Mouse (Mus musculus) heart, embryonic 14.5 days (tissue): ENCODE results near the gene Cysrt1. TPM values are rescaled to one million over a fixed set of nuclear protein-coding genes. Genes with fewer than 3 reads are reported as not detected.

ENCODE experiments used
- ATAC-seq: fragments of 200-750 bp; cut with Nextera tagmentation; 2 replicates; pipeline ENCODE4 v1.8.0; 2017; ENCODE audit warnings: low read depth, moderate TSS enrichment; ENCODE audit not compliant: insufficient number of reproducible peaks, insufficient read depth, low FRiP score
- H3K27ac ChIP-seq, 2 experiments: fragments of 200-500 bp in 1 of 2; fragments of 300-500 bp in 1 of 2; sonication (generic) in 1 of 2; replicated peaks in 1 of 2; 2 replicates each; pipeline ENCODE4 v1.5.1; 2012 to 2014; ENCODE audit warnings: low read depth in 2 of 2, low read length in 2 of 2, control low read depth in 1 of 2, mild to moderate bottlenecking in 1 of 2, mixed read lengths in 1 of 2; ENCODE audit not compliant: control insufficient read depth in 1 of 2, insufficient read depth in 1 of 2
- H3K27me3 ChIP-seq: fragments of 300-500 bp; sonication (generic); 2 replicates; pipeline ENCODE4 v1.6.1; 2014; ENCODE audit warnings: mild to moderate bottlenecking, low read length, control low read depth; ENCODE audit not compliant: control insufficient read depth, insufficient read depth
- H3K36me3 ChIP-seq: fragments of 300-500 bp; sonication (generic); 2 replicates; pipeline ENCODE4 v1.6.1; 2014; ENCODE audit warnings: mild to moderate bottlenecking, control low read depth, low read length, mixed read lengths; ENCODE audit not compliant: control insufficient read depth, insufficient read depth
- H3K4me1 ChIP-seq, 2 experiments: fragments of 200-500 bp in 1 of 2; fragments of 300-500 bp in 1 of 2; sonication (generic) in 1 of 2; 2 replicates each; pipeline ENCODE4 v1.6.1; 2012 to 2014; ENCODE audit warnings: low read length in 2 of 2, control low read depth in 1 of 2, mixed read lengths in 1 of 2; ENCODE audit not compliant: control insufficient read depth in 2 of 2, insufficient read depth in 2 of 2
- H3K4me2 ChIP-seq: fragments of 300-500 bp; sonication (generic); 2 replicates; pipeline ENCODE4 v1.6.1; 2014; ENCODE audit warnings: mild to moderate bottlenecking, low read length
- H3K4me3 ChIP-seq, 2 experiments: fragments of 200-500 bp in 1 of 2; fragments of 300-500 bp in 1 of 2; sonication (generic) in 1 of 2; 2 replicates each; pipeline ENCODE4 v1.5.1; 2012 to 2014; ENCODE audit warnings: low read length in 2 of 2, mild to moderate bottlenecking in 2 of 2, control low read depth in 1 of 2, low read depth in 1 of 2, moderate library complexity in 1 of 2; ENCODE audit not compliant: control insufficient read depth in 1 of 2, insufficient read depth in 1 of 2
- H3K9ac ChIP-seq: fragments of 300-500 bp; sonication (generic); 2 replicates; pipeline ENCODE4 v1.6.1; 2014; ENCODE audit warnings: mild to moderate bottlenecking, low read length
- H3K9me3 ChIP-seq: fragments of 300-500 bp; sonication (generic); 2 replicates; pipeline ENCODE4 v1.6.1; 2016; ENCODE audit warnings: low read length, control low read depth; ENCODE audit not compliant: control insufficient read depth
- WGBS: fragments of 180-500 bp; shearing (Covaris S2); extraction: QIAGEN DNeasy Blood & Tissue Kit; methylation state at CpG from one replicate; pipeline ENCODE4 v1.1.7; 2014; 5-methylcytosine and 5-hydroxymethylcytosine counted together
- polyA plus RNA-seq: library from polyadenylated mRNA; unstranded; fragments of >200 nt; fragmentation: Nextera tagmentation; extraction: Ambion mirVana; gene quantifications from 2 replicates; pipeline ENCODE4 v1.2.1, GENCODE M21; 2014

Cysrt1 gene
- polyA plus RNA-seq, 1 experiment from 2014 or later: not detected

- H3K4me3 ChIP-seq: peak overlapping the region; percentile 75 to 87
- H3K27ac ChIP-seq: peak overlapping the region in 1 of 2 experiments; percentile 84; a peak in 3 of 4 replicates
- peak overlapping the region; percentile 92 for H3K4me2 ChIP-seq
- peak overlapping the region; percentile 91 for H3K9ac ChIP-seq
- WGBS: under 1% methylated on average over 29 of the region's 29 CpGs
- no peaks in the 10 kb centered on the region for H3K9me3 ChIP-seq
- H3K27me3 ChIP-seq: no peaks in the 10 kb centered on the region
- H3K36me3 ChIP-seq: peaks cover 74% of the 10 kb centered on the region
- peak; percentile 17; the same call in 1 of the 2 replicates for ATAC-seq
- peaks cover 12 to 22% of the 10 kb centered on the region in 2 experiments for H3K4me1 ChIP-seq
Observed at GRCm38 (mm10) chr2:25272515-25272914, 30.3 kb upstream of the Cysrt1 start.

GRCm38 (mm10) chr2:25271827-25272511 is 29.7 kb upstream of the Cysrt1 start, which contains the start of the genes Ssna1 and Anapc2:
Gene Ssna1 (minus strand): TSS chr2:25272438.
Gene Anapc2 (plus strand): TSS chr2:25272478.
- H3K4me1 ChIP-seq: peaks cover 16 to 26% of the 10 kb centered on the region in 2 experiments
- ATAC-seq: peak; percentile 91
- under 1% methylated on average over 55 of the region's 55 CpGs for WGBS
- peak within 1 kb of the TSS; percentile 91 for H3K9ac ChIP-seq
- H3K27ac ChIP-seq: peak within 1 kb of the TSS; percentile 66 to 84
- H3K4me3 ChIP-seq: peak within 1 kb of the TSS; percentile 75 to 87
- H3K36me3 ChIP-seq: peaks cover 69% of the 10 kb centered on the region
- H3K27me3 ChIP-seq: no peaks in the 10 kb centered on the region
- peak within 1 kb of the TSS; percentile 92 for H3K4me2 ChIP-seq
- H3K9me3 ChIP-seq: no peaks in the 10 kb centered on the region

GRCm38 (mm10) chr2:25267746-25268309 is 25.6 kb upstream of the Cysrt1 start:
- peaks cover 8% of the 10 kb centered on the region for H3K27me3 ChIP-seq
- no peak overlapping the region for H3K4me2 ChIP-seq
- H3K9me3 ChIP-seq: no peaks in the 10 kb centered on the region
- no peak overlapping the region for H3K4me3 ChIP-seq
- H3K9ac ChIP-seq: no peak overlapping the region
- peaks cover 30 to 41% of the 10 kb centered on the region in 2 experiments for H3K4me1 ChIP-seq
- no peak overlapping the region for H3K27ac ChIP-seq
- no peak for ATAC-seq
- 67% methylated on average over 4 of the region's 4 CpGs for WGBS
- H3K36me3 ChIP-seq: peaks cover 30% of the 10 kb centered on the region

GRCm38 (mm10) chr2:25267241-25267640 is 25.0 kb upstream of the Cysrt1 start:
- ATAC-seq: no peak
- H3K27ac ChIP-seq: no peak overlapping the region
- H3K4me2 ChIP-seq: no peak overlapping the region
- peaks cover 30% of the 10 kb centered on the region for H3K36me3 ChIP-seq
- no peak overlapping the region for H3K4me3 ChIP-seq
- H3K9ac ChIP-seq: no peak overlapping the region
- H3K9me3 ChIP-seq: no peaks in the 10 kb centered on the region
- peaks cover 30 to 41% of the 10 kb centered on the region in 2 experiments for H3K4me1 ChIP-seq
- peaks cover 8% of the 10 kb centered on the region for H3K27me3 ChIP-seq

- H3K4me2 ChIP-seq: 0 out of 2 replicates have a peak overlapping the region, but pooled peaks have one; percentile 31
- H3K4me1 ChIP-seq: peaks cover 30 to 44% of the 10 kb centered on the region in 2 experiments
- no peaks in the 10 kb centered on the region for H3K9me3 ChIP-seq
- H3K4me3 ChIP-seq: no peak overlapping the region
- H3K27ac ChIP-seq: no peak overlapping the region
- H3K27me3 ChIP-seq: peaks cover 8% of the 10 kb centered on the region
- 17% methylated on average over 2 of the region's 2 CpGs for WGBS
- H3K9ac ChIP-seq: 0 out of 2 replicates have a peak overlapping the region, but pooled peaks have one; percentile 2
- peaks cover 30% of the 10 kb centered on the region for H3K36me3 ChIP-seq
- ATAC-seq: no peak
Observed at GRCm38 (mm10) chr2:25266720-25267119, 24.5 kb upstream of the Cysrt1 start.

- H3K4me2 ChIP-seq: peak overlapping the region; percentile 31
- H3K27ac ChIP-seq: no peak overlapping the region
- peaks cover 30% of the 10 kb centered on the region for H3K36me3 ChIP-seq
- H3K4me3 ChIP-seq: no peak overlapping the region
- H3K27me3 ChIP-seq: peaks cover 8% of the 10 kb centered on the region
- peaks cover 27 to 39% of the 10 kb centered on the region in 2 experiments for H3K4me1 ChIP-seq
- H3K9me3 ChIP-seq: no peaks in the 10 kb centered on the region
- ATAC-seq: no peak
- peak overlapping the region; percentile 2 for H3K9ac ChIP-seq
- WGBS: 50% methylated on average over 6 of the region's 6 CpGs
Observed at GRCm38 (mm10) chr2:25265897-25266656, 23.8 kb upstream of the Cysrt1 start.

GRCm38 (mm10) chr2:25264851-25265250 is 22.6 kb upstream of the Cysrt1 start:
- H3K27me3 ChIP-seq: peaks cover 8% of the 10 kb centered on the region
- H3K36me3 ChIP-seq: peaks cover 19% of the 10 kb centered on the region
- H3K9me3 ChIP-seq: no peaks in the 10 kb centered on the region
- no peak overlapping the region for H3K4me3 ChIP-seq
- ATAC-seq: no peak
- no peak overlapping the region for H3K9ac ChIP-seq
- no peak overlapping the region for H3K27ac ChIP-seq
- 72% methylated on average over 3 of the region's 3 CpGs for WGBS
- H3K4me1 ChIP-seq: peaks cover 26 to 33% of the 10 kb centered on the region in 2 experiments
- no peak overlapping the region for H3K4me2 ChIP-seq
